Mouse (Mus musculus) megakaryocyte-erythroid progenitor cell, adult 5-6 weeks (primary cell): ENCODE results near the gene Ttll11. TPM values are rescaled to one million over a fixed set of nuclear protein-coding genes. Genes with fewer than 3 reads are reported as not detected.

ENCODE experiments used
- ATAC-seq: replicated peaks from 2 replicates; pipeline ENCODE4 v1.8.0; 2016; ENCODE audit warnings: mild to moderate bottlenecking, inconsistent platforms; ENCODE audit not compliant: severe bottlenecking, poor library complexity, low FRiP score, low TSS enrichment
- total RNA-seq, 2 experiments: library from RNA; stranded (forward) in 1 of 2; stranded (reverse) in 1 of 2; fragments of 200-1000, 215-1000 nt in 1 of 2; fragments of >200 nt in 1 of 2; fragmentation: Nextera tagmentation in 1 of 2; gene quantifications; 2 replicates each; pipeline ENCODE4 v1.2.3; 2014 to 2017

Gene Ttll11
- total RNA-seq, 2 experiments from 2014 or later = 0.23 to 0.55 TPM

GRCm38 (mm10) chr2:35747371-35748035, 232.2 kb downstream of the Ttll11 start:
- no peak for ATAC-seq

GRCm38 (mm10) chr2:35746638-35747037, 233.1 kb downstream of the Ttll11 start:
- ATAC-seq = no peak

- ATAC-seq = no peak
These were observed 233.8 kb downstream of the Ttll11 start for GRCm38 (mm10) chr2:35745876-35746275.

- ATAC-seq = no peak
These were observed 240.0 kb downstream of the Ttll11 start for GRCm38 (mm10) chr2:35739669-35740254.

GRCm38 (mm10) chr2:35737467-35738027, 242.2 kb downstream of the Ttll11 start:
- ATAC-seq = no peak; the same call in 1 of the 2 replicates

GRCm38 (mm10) chr2:35736061-35736460, 243.7 kb downstream of the Ttll11 start:
- ATAC-seq = no peak

- no peak for ATAC-seq
These were observed 244.7 kb downstream of the Ttll11 start for GRCm38 (mm10) chr2:35735001-35735400.

GRCm38 (mm10) chr2:35731671-35732449, 247.9 kb downstream of the Ttll11 start:
- ATAC-seq = peak; percentile 54; the same call in 1 of the 2 replicates

GRCm38 (mm10) chr2:35729077-35730065, 250.3 kb downstream of the Ttll11 start:
- peak; percentile 58 for ATAC-seq

GRCm38 (mm10) chr2:35728633-35729032, 251.1 kb downstream of the Ttll11 start:
- no peak for ATAC-seq

- ATAC-seq = no peak
These were observed 256.0 kb downstream of the Ttll11 start for GRCm38 (mm10) chr2:35723691-35724090.

GRCm38 (mm10) chr2:35723267-35723666, 256.4 kb downstream of the Ttll11 start:
- no peak for ATAC-seq

GRCm38 (mm10) chr2:35722821-35723220, 256.9 kb downstream of the Ttll11 start:
- ATAC-seq = no peak

- ATAC-seq = no peak
These were observed 258.8 kb downstream of the Ttll11 start for GRCm38 (mm10) chr2:35720956-35721355.

- ATAC-seq = no peak
These were observed 259.2 kb downstream of the Ttll11 start for GRCm38 (mm10) chr2:35720550-35720949.

GRCm38 (mm10) chr2:35720104-35720503, 259.6 kb downstream of the Ttll11 start:
- no peak for ATAC-seq

GRCm38 (mm10) chr2:35719230-35720005, 260.3 kb downstream of the Ttll11 start:
- ATAC-seq = no peak

- no peak for ATAC-seq
These were observed 261.1 kb downstream of the Ttll11 start for GRCm38 (mm10) chr2:35718662-35719061.
